Mouse (Mus musculus): ENCODE measurements at regions not wholly inside any gene's neighbourhood (a gene's known extent, or its start where the extent isn't known, plus 50 kb on each side); places are given as distances from the start of the nearest gene placed in this dataset.
A peak's percentile ranks its signal among the peaks of the same experiment; 100 is the strongest.

DNA sequence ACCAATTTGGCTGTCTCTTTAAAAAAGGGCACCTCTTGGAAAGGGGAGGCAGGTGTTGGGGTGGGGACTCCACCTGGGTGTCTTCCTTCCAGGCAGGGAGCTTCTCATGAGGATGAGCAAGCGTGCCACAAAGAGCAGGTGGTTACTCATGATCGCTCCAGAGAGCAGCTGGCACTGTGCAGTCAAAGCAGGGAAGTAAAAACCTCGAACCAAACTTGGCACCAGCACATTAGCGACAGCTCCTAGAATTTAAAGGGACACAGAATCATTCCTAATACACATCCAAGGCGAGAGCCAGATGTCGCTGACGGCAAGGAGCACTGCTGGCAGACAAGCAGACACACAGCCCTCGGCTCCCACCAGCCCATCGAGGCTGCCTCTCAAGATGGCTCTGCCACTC, 70.4 kb downstream of the Irx5 start:
- intact Hi-C loops (cut with DNase I), result no loop called here
- Histone ChIP-seq H3K4me3 (no peak overlapping the region), H3K27ac (no peak overlapping the region)
- TF ChIP-seq CTCF (IDR thresholded peaks at IDR 0.05), result no peak
- peak; percentile 17 to 22 for DNase-seq (ENCODE audit: extremely low spot score in 1 of 2, low spot score in 2 of 2)

DNA sequence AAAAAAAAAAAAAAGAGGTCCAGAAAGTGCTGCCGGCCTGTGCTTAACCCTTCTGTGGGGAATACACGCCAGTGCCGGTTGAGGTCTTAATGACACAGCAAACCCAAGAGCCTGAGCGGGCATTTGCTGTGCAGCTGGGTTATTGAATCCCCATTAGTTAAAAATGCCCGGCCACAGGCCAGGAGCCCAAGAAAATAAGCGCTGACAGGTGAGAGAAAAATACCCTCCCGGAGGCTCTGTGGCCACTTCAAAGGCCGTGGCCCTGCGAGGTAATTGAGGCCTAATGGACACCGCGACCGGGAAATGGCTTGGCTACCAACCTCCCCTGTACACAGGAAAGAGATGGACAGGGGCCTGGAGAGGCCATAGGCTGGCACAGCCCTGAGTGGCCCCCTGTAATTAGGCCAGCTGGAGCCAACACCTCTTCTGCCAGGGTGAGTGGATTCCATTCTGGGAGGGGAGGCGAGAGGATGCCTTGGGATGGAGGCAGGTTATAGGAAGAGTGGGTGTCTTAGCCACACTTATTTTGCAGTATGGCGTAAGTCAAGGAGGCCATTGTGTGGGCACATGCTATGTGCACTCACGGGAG, 79.7 kb downstream of the Irx5 start:
- no peak for TF ChIP-seq CTCF (IDR thresholded peaks at IDR 0.05)
- intact Hi-C loops (cut with DNase I), result no loop called here
- no peak for DNase-seq (ENCODE audit: extremely low spot score in 1 of 2, low spot score in 2 of 2)
- Histone ChIP-seq H3K27ac (no peak overlapping the region), H3K4me3 (no peak overlapping the region)

DNA sequence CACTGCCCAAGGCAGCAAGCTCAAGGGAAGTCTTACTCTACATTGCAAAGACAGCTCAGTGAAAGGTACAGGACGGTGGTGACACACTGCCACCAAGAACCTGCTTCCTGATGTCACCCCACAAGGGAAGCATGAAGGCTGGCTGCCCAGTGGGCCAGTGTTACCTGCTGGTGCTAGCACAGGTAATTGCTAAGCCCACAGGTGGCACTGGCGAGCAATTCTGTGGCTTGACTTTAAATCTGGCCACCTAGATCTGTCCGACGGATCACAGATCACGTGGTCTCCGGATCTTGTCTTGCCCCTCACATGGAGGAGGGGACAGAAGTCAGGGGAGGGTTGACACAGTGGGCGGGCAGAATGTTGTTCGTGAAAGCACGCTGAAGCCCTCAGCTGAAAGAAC, 80.9 kb downstream of the Irx5 start:
- DNase-seq (ENCODE audit: extremely low spot score in 1 of 2, low spot score in 2 of 2), result no peak
- no peak overlapping the region for H3K4me3 ChIP-seq
- no peak overlapping the region for H3K27ac ChIP-seq
- intact Hi-C loops (cut with DNase I), result no loop called here
- TF ChIP-seq CTCF (IDR thresholded peaks at IDR 0.05), result no peak; the same call in 1 of the 2 replicates

DNA sequence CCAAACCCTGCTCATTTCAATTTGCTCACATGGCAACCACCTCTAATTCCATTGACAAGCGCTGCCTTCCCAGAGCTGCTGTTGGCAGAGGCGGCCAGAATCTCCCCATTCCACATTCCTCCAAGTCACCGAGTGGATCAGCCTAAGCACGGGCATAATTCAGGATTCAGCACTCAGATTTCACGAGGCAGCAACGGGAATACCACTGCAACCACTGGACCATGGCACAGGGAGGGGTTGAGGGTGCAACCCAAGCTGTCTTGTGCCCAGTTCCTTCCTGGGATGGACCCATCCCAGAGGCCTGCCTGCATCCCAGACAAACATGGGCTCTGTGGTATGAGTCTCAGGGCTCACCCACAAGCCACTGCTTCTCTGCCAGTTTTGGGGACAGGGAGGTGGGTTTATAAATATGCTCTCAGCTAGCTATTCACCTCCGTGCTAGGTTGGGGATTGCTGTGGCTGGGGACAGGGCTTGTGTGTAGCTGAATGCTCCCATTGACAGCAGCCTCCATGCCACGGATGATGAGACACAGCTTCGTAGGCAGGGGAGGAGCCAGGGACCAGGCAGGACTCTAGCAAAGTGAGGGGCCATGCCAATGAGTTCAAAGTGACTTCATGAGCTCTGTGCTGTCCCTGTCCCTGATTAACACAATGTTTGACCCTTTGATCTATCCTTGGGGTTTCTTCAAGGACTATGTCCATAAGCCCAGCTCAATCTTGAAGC, 82.5 kb downstream of the Irx5 start:
- TF ChIP-seq CTCF (IDR thresholded peaks at IDR 0.05), result no peak
- Histone ChIP-seq H3K4me3 (no peak overlapping the region), H3K27ac (no peak overlapping the region)
- intact Hi-C loops (cut with DNase I), result no loop called here
- no peak for DNase-seq (ENCODE audit: extremely low spot score in 1 of 2, low spot score in 2 of 2)

DNA sequence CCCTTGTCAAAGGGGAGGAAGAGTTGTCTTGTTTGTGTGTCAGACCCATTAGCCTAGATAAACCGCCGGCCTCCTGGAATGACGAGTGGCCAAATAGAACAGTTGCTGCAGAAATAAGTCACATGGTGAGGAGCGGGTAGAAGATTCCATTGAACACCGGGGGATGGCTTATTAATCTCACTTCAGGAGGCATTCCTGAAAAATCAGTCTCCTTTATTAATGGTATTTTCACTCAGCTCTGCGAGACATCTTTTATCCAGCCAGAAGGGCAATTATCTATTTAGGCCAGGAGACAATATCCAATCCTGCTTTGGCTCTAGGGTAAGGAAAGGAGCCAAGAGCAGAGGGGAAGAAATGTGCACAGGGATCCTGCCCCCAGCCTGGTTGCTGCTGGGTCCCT, 84.7 kb downstream of the Irx5 start:
- Histone ChIP-seq H3K27ac (no peak overlapping the region), H3K4me3 (no peak overlapping the region)
- intact Hi-C loops (cut with DNase I), result no loop called here
- no peak for DNase-seq (ENCODE audit: extremely low spot score in 1 of 2, low spot score in 2 of 2)
- no peak for TF ChIP-seq CTCF (IDR thresholded peaks at IDR 0.05)

DNA sequence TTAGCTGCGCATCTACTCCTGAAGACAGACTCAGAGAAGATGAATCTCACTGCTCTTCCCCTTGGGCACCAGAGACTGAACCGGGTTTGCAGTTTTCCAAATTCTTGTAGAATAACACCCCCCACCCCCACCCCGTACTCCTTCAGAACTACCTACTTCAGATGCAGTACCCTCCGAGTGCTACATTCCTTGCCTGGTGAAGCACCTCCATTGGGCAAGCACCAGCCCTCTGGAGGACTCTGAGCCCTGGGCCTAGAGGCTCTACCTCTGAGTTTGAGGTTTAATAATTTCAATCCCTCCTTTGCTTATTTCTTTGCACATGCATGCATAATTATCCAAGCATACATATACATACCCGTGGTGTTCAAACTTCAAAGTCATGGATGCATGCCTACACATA, 101.9 kb downstream of the Irx5 start:
- H3K4me3 ChIP-seq, result no peak overlapping the region
- TF ChIP-seq CTCF (IDR thresholded peaks at IDR 0.05), result no peak
- intact Hi-C loops (cut with DNase I), result no loop called here
- H3K27ac ChIP-seq, result no peak overlapping the region
- DNase-seq (ENCODE audit: extremely low spot score in 1 of 2, low spot score in 2 of 2), result no peak

DNA sequence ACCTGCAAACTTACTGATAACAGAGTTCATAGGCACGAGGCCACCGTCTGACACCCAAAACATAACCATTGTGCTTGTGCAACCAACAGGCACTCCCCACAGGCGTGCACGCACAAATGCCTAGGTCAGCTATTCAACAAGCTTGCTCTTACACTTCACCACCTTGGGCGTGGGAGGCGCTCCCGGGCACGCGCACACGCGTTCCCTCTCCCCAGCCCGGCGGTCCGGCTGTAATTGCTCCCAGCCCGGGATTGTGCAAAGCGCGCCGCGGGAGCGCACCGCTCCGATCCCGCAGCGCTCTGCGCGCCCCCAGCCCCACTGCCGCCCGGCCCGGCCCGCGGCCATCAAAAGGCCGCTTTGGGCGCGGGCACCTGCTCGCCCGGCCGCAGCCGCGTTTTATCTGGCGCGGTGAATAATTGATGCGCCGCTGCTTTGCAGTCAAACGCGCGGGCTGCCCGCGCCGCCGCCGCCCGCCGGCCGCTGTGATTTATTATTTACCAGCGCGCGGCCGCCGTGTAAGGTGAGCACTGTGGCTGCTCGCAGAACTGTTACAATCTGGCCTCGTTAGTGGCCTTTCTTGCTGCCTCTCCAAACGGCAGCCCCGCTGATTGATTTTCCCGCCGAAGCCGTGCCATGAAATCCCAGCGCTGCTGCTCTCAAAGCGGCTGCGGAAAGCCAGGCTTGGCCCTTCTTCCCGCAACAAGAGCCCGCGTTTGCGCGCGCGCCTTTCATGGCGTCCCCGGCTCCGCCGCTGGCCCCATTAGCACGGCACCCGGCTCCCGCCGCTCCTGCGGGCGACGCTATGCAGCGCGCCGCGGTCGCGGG, 102.9 kb downstream of the Irx5 start:
- no peak for TF ChIP-seq CTCF (IDR thresholded peaks at IDR 0.05)
- Histone ChIP-seq H3K27ac (no peak overlapping the region), H3K4me3 (peak overlapping the region; percentile 53)
- intact Hi-C loops (cut with DNase I), result no loop called here
- peak; percentile 29 to 36 for DNase-seq (ENCODE audit: extremely low spot score in 1 of 2, low spot score in 2 of 2)

DNA sequence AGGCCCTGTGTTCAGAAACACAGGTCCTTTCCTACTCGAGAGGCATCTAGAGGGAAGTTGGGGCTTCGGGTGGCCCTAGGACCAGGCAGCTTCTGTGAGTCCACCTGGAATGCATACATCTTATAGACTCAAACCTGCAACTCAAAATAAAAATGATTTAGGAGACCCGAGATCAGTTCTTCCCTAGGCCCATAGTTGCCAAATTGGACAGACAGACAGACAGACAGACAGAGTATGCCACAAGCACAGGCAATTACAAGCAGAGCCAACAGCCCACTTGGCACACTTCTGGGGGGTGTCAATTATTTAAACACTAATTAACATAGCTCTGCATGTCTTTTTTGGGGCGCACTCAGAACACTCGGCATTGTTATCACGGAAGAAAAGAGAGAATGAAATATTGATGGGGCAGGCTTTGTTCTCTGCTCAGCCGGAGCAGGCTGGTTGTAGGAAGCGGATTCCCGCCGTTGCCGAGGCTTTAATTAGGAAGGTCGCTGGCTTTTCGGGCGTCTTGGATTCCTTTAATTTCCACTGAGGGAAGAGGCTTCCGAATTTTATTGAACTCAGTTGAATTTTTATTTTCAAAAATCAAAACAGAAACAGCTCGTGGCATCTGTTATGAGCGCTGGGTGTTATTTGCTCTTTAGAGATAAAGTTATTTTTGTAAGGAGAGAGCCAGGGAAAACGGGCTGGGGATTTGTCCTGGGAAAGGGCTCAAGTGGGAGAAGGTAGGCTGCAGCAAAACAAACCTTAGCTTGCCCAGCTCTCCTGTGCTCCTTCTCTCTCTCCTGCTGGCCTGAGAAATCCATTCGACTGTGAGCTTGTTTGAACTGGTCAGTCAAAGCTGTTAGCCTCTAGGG, 111.9 kb downstream of the Irx5 start:
- intact Hi-C loops (cut with DNase I), result no loop called here
- TF ChIP-seq CTCF (IDR thresholded peaks at IDR 0.05), result no peak
- no peak for DNase-seq (ENCODE audit: extremely low spot score in 1 of 2, low spot score in 2 of 2)
- no peak overlapping the region for H3K4me3 ChIP-seq
- H3K27ac ChIP-seq, result no peak overlapping the region

DNA sequence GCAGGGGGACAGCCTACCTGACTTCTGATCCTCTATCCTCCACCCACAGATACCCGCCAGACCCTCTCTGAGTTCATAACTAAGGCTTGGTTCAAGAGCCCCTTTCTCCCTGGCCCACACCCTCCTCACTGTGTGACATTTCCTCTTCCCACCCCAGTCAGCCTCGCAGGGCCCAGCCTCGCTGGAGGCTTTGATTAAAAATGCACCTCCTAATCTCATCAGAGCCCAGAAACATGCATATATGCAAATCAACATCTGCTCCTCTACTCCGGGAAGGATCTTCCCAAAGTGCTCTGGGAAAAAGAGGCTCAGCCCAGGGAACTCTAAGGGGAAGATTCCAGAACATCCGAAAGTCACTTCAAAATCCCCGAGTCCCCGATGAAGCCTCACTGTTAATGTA, 114.8 kb downstream of the Irx5 start:
- intact Hi-C loops (cut with DNase I), result no loop called here
- no peak for DNase-seq (ENCODE audit: extremely low spot score in 1 of 2, low spot score in 2 of 2)
- no peak for TF ChIP-seq CTCF (IDR thresholded peaks at IDR 0.05)
- H3K4me3 ChIP-seq, result no peak overlapping the region
- H3K27ac ChIP-seq, result no peak overlapping the region

DNA sequence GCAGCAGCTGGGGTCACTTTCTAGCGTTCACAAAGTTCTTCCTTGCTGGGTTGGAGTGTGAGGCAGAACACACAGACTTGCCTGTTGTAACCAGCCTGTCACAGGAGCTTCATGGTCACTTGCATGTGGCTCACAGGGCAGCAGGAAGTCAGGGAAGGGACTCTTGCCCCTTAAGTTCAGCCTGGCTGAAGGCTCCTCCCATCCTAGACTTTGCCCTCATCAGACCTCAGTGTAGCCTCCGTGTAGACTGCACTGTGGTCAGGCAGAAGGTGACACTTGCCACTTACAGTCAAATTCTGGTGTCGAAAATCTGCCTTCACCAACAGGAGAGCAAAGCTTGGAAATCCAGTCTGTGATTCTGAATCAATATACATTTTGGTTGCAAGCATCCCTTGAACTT, 115.4 kb downstream of the Irx5 start:
- TF ChIP-seq CTCF (IDR thresholded peaks at IDR 0.05), result no peak
- DNase-seq (ENCODE audit: extremely low spot score in 1 of 2, low spot score in 2 of 2), result no peak
- intact Hi-C loops (cut with DNase I), result no loop called here
- H3K27ac ChIP-seq, result no peak overlapping the region
- no peak overlapping the region for H3K4me3 ChIP-seq

DNA sequence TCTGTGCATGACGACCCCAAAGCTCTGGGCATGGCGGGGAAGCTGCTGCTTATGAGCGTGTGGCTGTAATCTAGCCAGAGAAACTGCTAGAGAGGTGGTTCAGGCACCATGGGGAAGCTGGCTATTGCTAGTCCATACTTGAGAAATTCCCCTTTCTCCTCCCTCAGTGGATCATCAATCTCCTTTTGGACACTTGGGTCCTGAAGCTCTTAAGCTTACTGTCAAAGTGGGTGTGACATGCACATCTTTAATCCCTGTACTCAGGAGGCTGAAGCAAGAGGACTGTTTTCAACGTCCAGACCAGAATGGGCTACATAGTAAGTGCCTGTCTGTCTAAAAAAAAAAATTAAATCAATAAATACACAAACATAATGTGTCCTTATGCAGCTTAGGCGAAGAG, 125.0 kb downstream of the Irx5 start:
- no peak for TF ChIP-seq CTCF (IDR thresholded peaks at IDR 0.05)
- H3K27ac ChIP-seq, result no peak overlapping the region
- intact Hi-C loops (cut with DNase I), result no loop called here
- DNase-seq (ENCODE audit: extremely low spot score in 1 of 2, low spot score in 2 of 2), result no peak
- no peak overlapping the region for H3K4me3 ChIP-seq
